Mouse (Mus musculus) liver, embryonic 11.5 days (tissue): ENCODE results near the gene Olfr1360. TPM values are rescaled to one million over a fixed set of nuclear protein-coding genes. Genes with fewer than 3 reads are reported as not detected.
A peak's percentile ranks its signal among the peaks of the same experiment; 100 is the strongest.

Source experiments
- ATAC-seq: fragments of 200-750 bp; cut with Nextera tagmentation; replicated peaks from 2 replicates; pipeline ENCODE4 v1.8.0; 2017; ENCODE audit warnings: moderate number of reproducible peaks, mild to moderate bottlenecking, moderate TSS enrichment, moderate library complexity; ENCODE audit not compliant: low FRiP score
- DNase-seq: peaks from one replicate; pipeline ENCODE4 v3.0.0-alpha.2; 2017; ENCODE audit warnings: low spot score
- H3K27ac ChIP-seq: fragments of 300-500 bp; sonication (generic); 2 replicates; pipeline ENCODE4 v1.5.1; 2014; ENCODE audit warnings: mild to moderate bottlenecking, low read depth, low read length, control low read depth
- H3K27me3 ChIP-seq: fragments of 300-500 bp; sonication (generic); replicated peaks from 2 replicates; pipeline ENCODE4 v1.6.1; 2014; ENCODE audit warnings: low read length, mixed read lengths; ENCODE audit not compliant: control insufficient read depth, insufficient read depth
- H3K36me3 ChIP-seq: fragments of 300-500 bp; sonication (generic); 2 replicates; pipeline ENCODE4 v1.6.1; 2014; ENCODE audit warnings: mild to moderate bottlenecking, low read length, moderate library complexity, mixed read lengths; ENCODE audit not compliant: control insufficient read depth, insufficient read depth
- H3K4me1 ChIP-seq: fragments of 300-500 bp; sonication (generic); replicated peaks from 2 replicates; pipeline ENCODE4 v1.6.1; 2014; ENCODE audit warnings: low read length, mixed read lengths; ENCODE audit not compliant: control insufficient read depth, insufficient read depth
- H3K4me2 ChIP-seq: fragments of 300-500 bp; sonication (generic); 2 replicates; pipeline ENCODE4 v1.6.1; 2014; ENCODE audit warnings: mild to moderate bottlenecking, control low read depth, moderate library complexity
- H3K4me3 ChIP-seq: fragments of 300-500 bp; sonication (generic); 2 replicates; pipeline ENCODE4 v1.5.1; 2014; ENCODE audit warnings: low read depth, low read length, control low read depth
- H3K9ac ChIP-seq: fragments of 300-500 bp; sonication (generic); 2 replicates; pipeline ENCODE4 v1.6.1; 2014; ENCODE audit warnings: low read depth, low read length, control low read depth
- H3K9me3 ChIP-seq: fragments of 300-500 bp; sonication (generic); 2 replicates; pipeline ENCODE4 v1.6.1; 2016; ENCODE audit warnings: low read length, inconsistent platforms, mixed read lengths; ENCODE audit not compliant: control insufficient read depth
- WGBS: fragments of 180-500 bp; shearing (Covaris S2); extraction: QIAGEN DNeasy Blood & Tissue Kit; methylation state at CpG from one replicate; pipeline ENCODE4 v1.1.7; 2014; 5-methylcytosine and 5-hydroxymethylcytosine counted together
- microRNA-seq: library from miRNA; unstranded; fragments of <30 nt; microRNA quantifications from one replicate; pipeline ENCODE4, GENCODE M21; 2017; ENCODE audit warnings: borderline number of aligned reads
- polyA plus RNA-seq: library from polyadenylated mRNA; unstranded; fragments of >200 nt; fragmentation: Nextera tagmentation; extraction: Ambion mirVana; gene quantifications from 2 replicates; pipeline ENCODE4 v1.2.1, GENCODE M21; 2014

Gene Olfr1360
- polyA plus RNA-seq, 1 experiment from 2014 or later: not detected

GRCm38 (mm10) chr13:21706669-21707068 lies 29.5 kb upstream of the Olfr1360 start:
- no peak overlapping the region for H3K27ac ChIP-seq
- no peak for DNase-seq
- H3K4me2 ChIP-seq: no peak overlapping the region
- H3K9me3 ChIP-seq: no peaks in the 10 kb centered on the region
- H3K4me1 ChIP-seq: no peaks in the 10 kb centered on the region
- ATAC-seq: no peak
- no peak overlapping the region for H3K4me3 ChIP-seq
- no peaks in the 10 kb centered on the region for H3K27me3 ChIP-seq
- H3K9ac ChIP-seq: no peak overlapping the region
- 72% methylated on average over 4 of the region's 4 CpGs for WGBS
- no peaks in the 10 kb centered on the region for H3K36me3 ChIP-seq

- Histone ChIP-seq H3K27ac (no peak within 1 kb of the TSS), H3K9me3 (no peaks in the 10 kb centered on the region), H3K4me3 (no peak within 1 kb of the TSS), H3K4me1 (no peaks in the 10 kb centered on the region), H3K4me2 (no peak within 1 kb of the TSS), H3K9ac (no peak within 1 kb of the TSS), H3K36me3 (no peaks in the 10 kb centered on the region), H3K27me3 (no peaks in the 10 kb centered on the region)
- no peak for DNase-seq
- ATAC-seq: no peak
Observed at GRCm38 (mm10) chr13:21697811-21698210, 20.6 kb upstream of the Olfr1360 start, which contains the start of gene Olfr1359. Gene Olfr1359, plus strand, starts transcription at chr13:21698111.

- Histone ChIP-seq H3K4me1 (no peaks in the 10 kb centered on the region), H3K4me2 (no peak within 1 kb of the TSS), H3K9me3 (no peaks in the 10 kb centered on the region), H3K36me3 (no peaks in the 10 kb centered on the region), H3K27ac (no peak within 1 kb of the TSS), H3K4me3 (no peak within 1 kb of the TSS), H3K27me3 (no peaks in the 10 kb centered on the region), H3K9ac (no peak within 1 kb of the TSS)
- WGBS: 70% methylated on average over 2 of the region's 2 CpGs
- DNase-seq (no peak), ATAC-seq (no peak)
Observed at GRCm38 (mm10) chr13:21663286-21663685, 13.9 kb downstream of the Olfr1360 start, which contains the start of gene Olfr1361. Gene Olfr1361, minus strand, starts transcription at chr13:21663386.

DNA sequence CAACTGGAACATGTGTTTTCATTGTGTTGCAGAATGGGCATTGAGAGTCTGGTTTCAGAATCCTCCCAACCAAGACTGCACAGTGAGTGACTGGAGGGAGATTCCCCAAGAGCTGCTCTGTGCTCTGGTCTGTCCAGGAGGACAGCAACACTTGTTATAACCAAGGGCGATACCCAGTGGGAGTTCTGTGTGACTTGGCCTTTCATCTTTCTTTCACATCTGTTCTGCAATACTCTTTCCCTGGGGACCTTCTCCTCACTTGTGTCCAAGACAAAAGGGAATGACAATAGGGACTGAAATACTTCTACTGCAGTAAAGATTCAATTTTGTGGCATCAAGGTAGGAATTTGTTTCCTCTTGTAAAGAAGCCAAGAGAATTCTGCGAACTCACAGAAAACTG lies 34.8 kb downstream of the Olfr1360 start, which contains the start of gene Olfr11:
TSS of gene Olfr11 (minus strand) at position 101 of the 400 bp plus-strand sequence.
- no peak within 1 kb of the TSS for H3K27ac ChIP-seq
- H3K27me3 ChIP-seq: no peaks in the 10 kb centered on the region
- H3K4me2 ChIP-seq: no peak within 1 kb of the TSS
- no peaks in the 10 kb centered on the region for H3K36me3 ChIP-seq
- ATAC-seq: no peak
- H3K4me3 ChIP-seq: no peak within 1 kb of the TSS
- no peaks in the 10 kb centered on the region for H3K4me1 ChIP-seq
- no peak for DNase-seq
- H3K9me3 ChIP-seq: no peaks in the 10 kb centered on the region
- WGBS: 79% methylated on average over 2 of the region's 2 CpGs
- H3K9ac ChIP-seq: no peak within 1 kb of the TSS

Small RNA genes lying within 50 kb of the gene (microRNA-seq; reads per million reads assigned to microRNA genes)
- gene Gm44357 (not detected), gene Gm44367 (5.6 reads per million, percentile 15 among the genes with 10 or more reads in this experiment)

Other genes starting within 250 kb of the Olfr1360 start
- gene Pgbd1, start 236.3 kb downstream of the Olfr1360 start, polyA plus RNA-seq: 2.4 and 2.8 TPM in 2 replicates
- 13.5 and 16.6 TPM in 2 replicates for gene Zscan26, start 223.7 kb downstream of the Olfr1360 start, polyA plus RNA-seq
- gene Nkapl, start 208.9 kb downstream of the Olfr1360 start, polyA plus RNA-seq: 1.1 and 1.5 TPM in 2 replicates
- 0.90 and 1.1 TPM in 2 replicates for gene Zkscan4, start 198.5 kb downstream of the Olfr1360 start, polyA plus RNA-seq
- gene Gm10065, start 198.0 kb downstream of the Olfr1360 start, polyA plus RNA-seq: not detected in 2 replicates
- gene AK157302, start 182.2 kb downstream of the Olfr1360 start, polyA plus RNA-seq: 0.22 and 0.42 TPM in 2 replicates
- gene Gm11273, start 176.0 kb downstream of the Olfr1360 start, polyA plus RNA-seq: 7.2 and 7.8 TPM in 2 replicates
- 5.1 and 5.7 TPM in 2 replicates for gene Zkscan8, start 146.3 kb downstream of the Olfr1360 start, polyA plus RNA-seq
- gene Olfr1366, start 134.6 kb downstream of the Olfr1360 start, polyA plus RNA-seq: 0.05 and 0.08 TPM in 2 replicates
- not detected in 2 replicates for gene Olfr1535, start 117.5 kb downstream of the Olfr1360 start, polyA plus RNA-seq
- not detected in 2 replicates for gene Olfr1364, start 95.6 kb downstream of the Olfr1360 start, polyA plus RNA-seq
- gene Olfr1362, start 63.4 kb downstream of the Olfr1360 start, polyA plus RNA-seq: not detected in 2 replicates
- gene Olfr11, start 34.9 kb downstream of the Olfr1360 start, polyA plus RNA-seq: not detected in 2 replicates
- gene Olfr1361, start 14.0 kb downstream of the Olfr1360 start, polyA plus RNA-seq: not detected in 2 replicates
- not detected in 2 replicates for gene Olfr1359, start 20.7 kb upstream of the Olfr1360 start, polyA plus RNA-seq
- 1.1 and 1.6 TPM in 2 replicates for gene Hist1h2bl, start 38.7 kb upstream of the Olfr1360 start, polyA plus RNA-seq
- gene Hist1h2ai, start 39.0 kb upstream of the Olfr1360 start, polyA plus RNA-seq: 6.2 and 10.1 TPM in 2 replicates
- gene Hist1h3h, start 40.3 kb upstream of the Olfr1360 start, polyA plus RNA-seq: 4.5 and 6.5 TPM in 2 replicates
- 4.2 and 5.1 TPM in 2 replicates for gene Hist1h2bm, start 44.6 kb upstream of the Olfr1360 start, polyA plus RNA-seq
- gene Hist1h4j, start 57.7 kb upstream of the Olfr1360 start, polyA plus RNA-seq: 0.80 and 1.1 TPM in 2 replicates
- 2.4 and 5.1 TPM in 2 replicates for gene Hist1h4k, start 73.1 kb upstream of the Olfr1360 start, polyA plus RNA-seq
- gene Hist1h2ak, start 76.4 kb upstream of the Olfr1360 start, polyA plus RNA-seq: 7.6 and 7.7 TPM in 2 replicates
- gene Hist1h2bn, start 76.7 kb upstream of the Olfr1360 start, polyA plus RNA-seq: 1.9 and 2.0 TPM in 2 replicates
- gene Hist1h1b, start 103.2 kb upstream of the Olfr1360 start, polyA plus RNA-seq: 19.0 and 20.4 TPM in 2 replicates
- 194 and 232 TPM in 2 replicates for gene Hist1h3i, start 106.0 kb upstream of the Olfr1360 start, polyA plus RNA-seq
- 5.8 and 12.6 TPM in 2 replicates for gene Hist1h2an, start 109.8 kb upstream of the Olfr1360 start, polyA plus RNA-seq
- gene Hist1h2bp, start 110.1 kb upstream of the Olfr1360 start, polyA plus RNA-seq: 0.86 and 1.6 TPM in 2 replicates
- 12.7 and 19.5 TPM in 2 replicates for gene Hist1h2bq, start 132.8 kb upstream of the Olfr1360 start, polyA plus RNA-seq
- gene Hist1h2ao, start 133.1 kb upstream of the Olfr1360 start, polyA plus RNA-seq: 2.2 TPM in 1 of 2 replicates, not detected in the other
- not detected in 2 replicates for gene Hist1h4m, start 134.3 kb upstream of the Olfr1360 start, polyA plus RNA-seq
- 14.6 and 15.4 TPM in 2 replicates for gene Hist1h4n, start 154.8 kb upstream of the Olfr1360 start, polyA plus RNA-seq
- 4,759 and 5,033 TPM in 2 replicates for gene Hist1h2ap, start 156.1 kb upstream of the Olfr1360 start, polyA plus RNA-seq
- gene Hist1h2br, start 156.3 kb upstream of the Olfr1360 start, polyA plus RNA-seq: 12.6 and 19.7 TPM in 2 replicates